Mouse (Mus musculus) stomach, postnatal 0 days (tissue): ENCODE measurements around the gene Stard3nl. TPM values are rescaled to one million over a fixed set of nuclear protein-coding genes. Genes with fewer than 3 reads are reported as not detected.

Experiments
- ATAC-seq: fragments of 200-750 bp; cut with Nextera tagmentation; 2 replicates; pipeline ENCODE4 v1.8.0; 2017; ENCODE audit not compliant: low FRiP score, low TSS enrichment
- DNase-seq: peaks from one replicate; pipeline ENCODE4 v3.0.0-alpha.2; 2016; ENCODE audit warnings: low spot score
- H3K27ac ChIP-seq: fragments of 300-500 bp; sonication (generic); replicated peaks from 2 replicates; pipeline ENCODE4 v1.5.1; 2014; ENCODE audit warnings: mild to moderate bottlenecking, control low read depth
- H3K27me3 ChIP-seq: fragments of 300-500 bp; sonication (generic); 2 replicates; pipeline ENCODE4 v1.6.1; 2014; ENCODE audit warnings: low read length; ENCODE audit not compliant: control insufficient read depth, insufficient read depth
- H3K36me3 ChIP-seq: fragments of 300-500 bp; sonication (generic); 2 replicates; pipeline ENCODE4 v1.6.1; 2014; ENCODE audit warnings: low read length, mixed read lengths; ENCODE audit not compliant: control insufficient read depth, insufficient read depth
- H3K4me1 ChIP-seq: fragments of 300-500 bp; sonication (generic); replicated peaks from 2 replicates; pipeline ENCODE4 v1.6.1; 2014; ENCODE audit warnings: antibody characterized with exemption; ENCODE audit not compliant: control insufficient read depth, insufficient read depth
- H3K4me2 ChIP-seq: fragments of 300-500 bp; sonication (generic); replicated peaks from 2 replicates; pipeline ENCODE4 v1.6.1; 2014; ENCODE audit warnings: low read depth, mild to moderate bottlenecking, control low read depth, moderate library complexity
- H3K4me3 ChIP-seq: fragments of 300-500 bp; sonication (generic); 2 replicates; pipeline ENCODE4 v1.5.1; 2014; ENCODE audit warnings: low read depth, low read length, control low read depth
- H3K9ac ChIP-seq: fragments of 300-500 bp; sonication (generic); 2 replicates; pipeline ENCODE4 v1.6.1; 2014; ENCODE audit warnings: mild to moderate bottlenecking, low read length, control low read depth, mixed read lengths
- H3K9me3 ChIP-seq: fragments of 300-500 bp; sonication (generic); 2 replicates; pipeline ENCODE4 v1.6.1; 2016; ENCODE audit warnings: low read length; ENCODE audit not compliant: control insufficient read depth
- CTCF ChIP-seq: IDR thresholded peaks from 2 replicates; pipeline ENCODE4 v1.5.1; 2016; ENCODE audit warnings: antibody characterized with exemption, low read depth, mild to moderate bottlenecking, moderate library complexity
- EP300 ChIP-seq: optimal IDR thresholded peaks from 2 replicates; pipeline ENCODE3; 2016; ENCODE audit warnings: antibody characterized with exemption
- WGBS: fragments of 180-500 bp; shearing (Covaris S2); extraction: QIAGEN DNeasy Blood & Tissue Kit; methylation state at CpG from one replicate; pipeline ENCODE4 v1.1.7; 2014; 5-methylcytosine and 5-hydroxymethylcytosine counted together
- polyA plus RNA-seq: library from polyadenylated mRNA; unstranded; fragments of >200 nt; fragmentation: Nextera tagmentation; extraction: Ambion mirVana; gene quantifications from 2 replicates; pipeline ENCODE4 v1.2.1, GENCODE M21; 2015

Stard3nl gene
- 58.7 and 63.0 TPM in 2 replicates for polyA plus RNA-seq

- Histone ChIP-seq H3K9ac (peak within 1 kb of the TSS; percentile 90), H3K27me3 (no peaks in the 10 kb centered on the region), H3K4me1 (peaks cover 2% of the 10 kb centered on the region), H3K4me2 (peak within 1 kb of the TSS; percentile 59), H3K9me3 (no peaks in the 10 kb centered on the region), H3K36me3 (no peaks in the 10 kb centered on the region), H3K4me3 (peak within 1 kb of the TSS; percentile 95), H3K27ac (peak within 1 kb of the TSS; percentile 92)
- TF ChIP-seq EP300: no peak
- TF ChIP-seq CTCF: no peak
- DNase-seq: peak; percentile 98
- WGBS: under 1% methylated on average over 35 of the region's 37 CpGs
- peak; percentile 100 for ATAC-seq
Measured at GRCm38 (mm10) chr13:19395688-19396354, at the start of gene Stard3nl. Gene Stard3nl (minus strand): TSS chr13:19395795.

GRCm38 (mm10) chr13:19438040-19438439, 42.4 kb upstream of the Stard3nl start:
- no peak overlapping the region for H3K4me3 ChIP-seq
- no peak overlapping the region for H3K9ac ChIP-seq
- no peaks in the 10 kb centered on the region for H3K36me3 ChIP-seq
- H3K27ac ChIP-seq: no peak overlapping the region
- ATAC-seq (no peak), DNase-seq (no peak)
- TF ChIP-seq CTCF: peak; percentile 60
- TF ChIP-seq EP300: no peak
- WGBS: 71% methylated on average over 10 of the region's 10 CpGs
- no peak overlapping the region for H3K4me2 ChIP-seq
- no peaks in the 10 kb centered on the region for H3K9me3 ChIP-seq
- H3K27me3 ChIP-seq: no peaks in the 10 kb centered on the region
- H3K4me1 ChIP-seq: no peaks in the 10 kb centered on the region

GRCm38 (mm10) chr13:19429812-19430370, 34.3 kb upstream of the Stard3nl start:
- Histone ChIP-seq H3K9ac (no peak overlapping the region), H3K9me3 (no peaks in the 10 kb centered on the region), H3K27me3 (no peaks in the 10 kb centered on the region), H3K27ac (no peak overlapping the region), H3K4me1 (no peaks in the 10 kb centered on the region), H3K4me3 (no peak overlapping the region), H3K4me2 (no peak overlapping the region), H3K36me3 (no peaks in the 10 kb centered on the region)
- ATAC-seq: no peak
- TF ChIP-seq CTCF: no peak
- no peak for TF ChIP-seq EP300
- WGBS: 70% methylated on average over 4 of the region's 4 CpGs
- no peak for DNase-seq

- DNase-seq (no peak), ATAC-seq (no peak)
- Histone ChIP-seq H3K9me3 (no peaks in the 10 kb centered on the region), H3K4me2 (no peak overlapping the region), H3K27ac (no peak overlapping the region), H3K9ac (no peak overlapping the region), H3K4me1 (no peaks in the 10 kb centered on the region), H3K36me3 (no peaks in the 10 kb centered on the region), H3K4me3 (no peak overlapping the region), H3K27me3 (no peaks in the 10 kb centered on the region)
- no peak for TF ChIP-seq EP300
- no peak for TF ChIP-seq CTCF
- WGBS: 47% methylated on average over 5 of the region's 5 CpGs
Measured at GRCm38 (mm10) chr13:19428076-19428475, 32.5 kb upstream of the Stard3nl start.

- 86% methylated on average over 4 of the region's 4 CpGs for WGBS
- Histone ChIP-seq H3K4me1 (no peaks in the 10 kb centered on the region), H3K9me3 (no peaks in the 10 kb centered on the region), H3K27me3 (no peaks in the 10 kb centered on the region), H3K36me3 (no peaks in the 10 kb centered on the region), H3K4me2 (no peak overlapping the region), H3K27ac (no peak overlapping the region), H3K9ac (no peak overlapping the region), H3K4me3 (no peak overlapping the region)
- TF ChIP-seq CTCF (no peak), EP300 (no peak)
- ATAC-seq (no peak), DNase-seq (no peak)
Measured at GRCm38 (mm10) chr13:19424563-19424962, 29.0 kb upstream of the Stard3nl start.

- TF ChIP-seq EP300: no peak
- no peak for TF ChIP-seq CTCF
- Histone ChIP-seq H3K9ac (no peak overlapping the region), H3K36me3 (no peaks in the 10 kb centered on the region), H3K4me3 (no peak overlapping the region), H3K4me1 (no peaks in the 10 kb centered on the region), H3K4me2 (no peak overlapping the region), H3K27me3 (no peaks in the 10 kb centered on the region), H3K27ac (no peak overlapping the region), H3K9me3 (no peaks in the 10 kb centered on the region)
- ATAC-seq: no peak
- no peak for DNase-seq
- 70% methylated on average over 1 of the region's 1 CpGs for WGBS
Measured at GRCm38 (mm10) chr13:19422521-19422920, 26.9 kb upstream of the Stard3nl start.
